Mouse (Mus musculus) embryonic fibroblast, embryonic 13.5 days (primary cell): ENCODE measurements at regions not wholly inside any gene's neighbourhood (a gene's known extent, or its start where the extent isn't known, plus 50 kb on each side); places are given as distances from the start of the nearest gene placed in this dataset.

Experiments
- CTCF ChIP-seq: IDR thresholded peaks from 2 replicates; pipeline ENCODE4 v1.5.1; 2011; ENCODE audit warnings: mild to moderate bottlenecking, control low read depth, low read length, moderate library complexity, borderline replicate concordance; ENCODE audit not compliant: insufficient read depth
- POLR2A ChIP-seq: IDR thresholded peaks from 2 replicates; pipeline ENCODE4 v1.6.1; 2011; ENCODE audit warnings: low read depth, mild to moderate bottlenecking, control low read depth, low read length, moderate library complexity

GRCm38 (mm10) chr14:24824351-24824750 is 337.4 kb downstream of the Rps24 start:
- TF ChIP-seq CTCF (no peak), POLR2A (no peak)
